Comparison of ENCODE assay signal across 8 mouse cellular contexts in genomic region chr16:5202681-5203080, GRCm38 (mm10). TPM values are rescaled to one million over a fixed set of nuclear protein-coding genes. Genes with fewer than 3 reads are reported as not detected.
A peak's percentile ranks its signal among the peaks of the same experiment; 100 is the strongest.
DNase-seq lines count a peak whose midpoint lies in the region; ATAC-seq lines count a peak whose summit lies in the region.

No protein-coding gene starts in this region.

- peaks cover 13% of the 10 kb centered on the region for H3K27me3 ChIP-seq in limb, embryonic 13.5 days
- H3K27me3 ChIP-seq in midbrain, embryonic 12.5 days = peaks cover 26% of the 10 kb centered on the region

- peaks cover 6% of the 10 kb centered on the region for H3K4me1 ChIP-seq in limb, embryonic 13.5 days
- H3K4me1 ChIP-seq in midbrain, embryonic 12.5 days = peaks cover 12% of the 10 kb centered on the region

- H3K27ac ChIP-seq in limb, embryonic 13.5 days = no peak overlapping the region
- no peak overlapping the region for H3K27ac ChIP-seq in midbrain, embryonic 12.5 days (replicated peaks)

- H3K4me2 ChIP-seq in limb, embryonic 13.5 days (replicated peaks) = peak overlapping the region; percentile 97
- H3K4me2 ChIP-seq in midbrain, embryonic 12.5 days (replicated peaks) = peak overlapping the region; percentile 99

- peak overlapping the region; percentile 85 for H3K4me3 ChIP-seq in limb, embryonic 13.5 days
- H3K4me3 ChIP-seq in midbrain, embryonic 12.5 days = peak overlapping the region; percentile 88

- 11% methylated on average over 4 of the region's 4 CpGs for WGBS in limb, embryonic 13.5 days
- 13% methylated on average over 4 of the region's 4 CpGs for WGBS in midbrain, embryonic 12.5 days

- ATAC-seq in granulocyte monocyte progenitor cell, adult 5-6 weeks (replicated peaks; ENCODE audit: poor library complexity, severe bottlenecking) = peak; percentile 60
- no peak for ATAC-seq in limb, embryonic 13.5 days (ENCODE audit: low FRiP score, low read depth)
- no peak for ATAC-seq in midbrain, embryonic 12.5 days (ENCODE audit: low FRiP score, low read depth)

- no peak overlapping the region for H3K9ac ChIP-seq in limb, embryonic 13.5 days
- H3K9ac ChIP-seq in midbrain, embryonic 12.5 days (replicated peaks) = no peak overlapping the region

- no peaks in the 10 kb centered on the region for H3K9me3 ChIP-seq in limb, embryonic 13.5 days
- H3K9me3 ChIP-seq in midbrain, embryonic 12.5 days = no peaks in the 10 kb centered on the region

- peaks cover 7% of the 10 kb centered on the region for H3K36me3 ChIP-seq in limb, embryonic 13.5 days
- H3K36me3 ChIP-seq in midbrain, embryonic 12.5 days = peaks cover 5% of the 10 kb centered on the region; the same call in 1 of the 2 replicates

- DNase-seq in ovary, postnatal 14 days (ENCODE audit: low spot score) = peak; percentile 42
- no peak for DNase-seq in ovary, adult 18-20 months (ENCODE audit: low spot score)
- DNase-seq in cerebellum, adult 9-10 months = peak; percentile 54
- DNase-seq in kidney, adult 11 months = peak; percentile 40
- peak; percentile 70 for DNase-seq in testis, postnatal 10 days (ENCODE audit: low spot score)

RNA-seq across cellular contexts. Expression of gene Nagpa, which starts 1.1 kb away (rescaled TPM):
- total RNA-seq in granulocyte monocyte progenitor cell, adult 5-6 weeks (2014; fragmentation: Nextera tagmentation) = 42.0 and 68.1 TPM in 2 replicates
- 64.8 and 75.8 TPM in 2 replicates for total RNA-seq in granulocyte monocyte progenitor cell, adult 5-6 weeks (2017)
- polyA plus RNA-seq in limb, embryonic 13.5 days (2015; fragmentation: Nextera tagmentation; extraction: Ambion mirVana) = 15.5 and 16.5 TPM in 2 replicates
- 11.2 and 12.9 TPM in 2 replicates for polyA plus RNA-seq in midbrain, embryonic 12.5 days (2016; fragmentation: Nextera tagmentation; extraction: Ambion mirVana)

RNA-seq across cellular contexts. Expression of gene AU021092, which starts 19.4 kb away (rescaled TPM):
- not detected in 2 replicates for total RNA-seq in granulocyte monocyte progenitor cell, adult 5-6 weeks (2014; fragmentation: Nextera tagmentation)
- total RNA-seq in granulocyte monocyte progenitor cell, adult 5-6 weeks (2017) = not detected in 2 replicates
- 1.7 and 2.0 TPM in 2 replicates for polyA plus RNA-seq in limb, embryonic 13.5 days (2015; fragmentation: Nextera tagmentation; extraction: Ambion mirVana)
- 6.1 and 6.4 TPM in 2 replicates for polyA plus RNA-seq in midbrain, embryonic 12.5 days (2016; fragmentation: Nextera tagmentation; extraction: Ambion mirVana)

RNA-seq across cellular contexts. Expression of gene Alg1, which starts 30.7 kb away (rescaled TPM):
- 16.7 and 26.9 TPM in 2 replicates for total RNA-seq in granulocyte monocyte progenitor cell, adult 5-6 weeks (2014; fragmentation: Nextera tagmentation)
- 18.3 and 19.9 TPM in 2 replicates for total RNA-seq in granulocyte monocyte progenitor cell, adult 5-6 weeks (2017)
- 34.0 and 35.8 TPM in 2 replicates for polyA plus RNA-seq in limb, embryonic 13.5 days (2015; fragmentation: Nextera tagmentation; extraction: Ambion mirVana)
- polyA plus RNA-seq in midbrain, embryonic 12.5 days (2016; fragmentation: Nextera tagmentation; extraction: Ambion mirVana) = 26.3 and 27.0 TPM in 2 replicates

RNA-seq across cellular contexts. Expression of gene Eef2kmt, which starts 53.1 kb away (rescaled TPM):
- total RNA-seq in granulocyte monocyte progenitor cell, adult 5-6 weeks (2014; fragmentation: Nextera tagmentation) = 28.8 and 49.0 TPM in 2 replicates
- total RNA-seq in granulocyte monocyte progenitor cell, adult 5-6 weeks (2017) = 17.9 and 23.1 TPM in 2 replicates
- polyA plus RNA-seq in limb, embryonic 13.5 days (2015; fragmentation: Nextera tagmentation; extraction: Ambion mirVana) = 19.4 and 21.7 TPM in 2 replicates
- 7.8 and 11.3 TPM in 2 replicates for polyA plus RNA-seq in midbrain, embryonic 12.5 days (2016; fragmentation: Nextera tagmentation; extraction: Ambion mirVana)

RNA-seq across cellular contexts. Expression of gene Sec14l5, which starts 55.8 kb away (rescaled TPM):
- not detected in 2 replicates for total RNA-seq in granulocyte monocyte progenitor cell, adult 5-6 weeks (2014; fragmentation: Nextera tagmentation)
- total RNA-seq in granulocyte monocyte progenitor cell, adult 5-6 weeks (2017) = not detected in 2 replicates
- polyA plus RNA-seq in limb, embryonic 13.5 days (2015; fragmentation: Nextera tagmentation; extraction: Ambion mirVana) = 0.06 and 0.10 TPM in 2 replicates
- polyA plus RNA-seq in midbrain, embryonic 12.5 days (2016; fragmentation: Nextera tagmentation; extraction: Ambion mirVana) = 1.3 TPM in 2 replicates
